Mouse (Mus musculus) cerebellum, adult 8-10 months (tissue): Measurements from ENCODE around the gene Irf2bpl.

ENCODE experiments used
- DNase-seq: peaks from one replicate; pipeline ENCODE4 v3.0.0; 2022

Irf2bpl gene

GRCm38 (mm10) chr12:86884197-86885058, at the start of gene Irf2bpl:
Gene Irf2bpl (minus strand): TSS chr12:86884798.
- peak; percentile 99 for DNase-seq

GRCm38 (mm10) chr12:86932575-86932952, 48.0 kb upstream of the Irf2bpl start:
- DNase-seq: no peak

DNA sequence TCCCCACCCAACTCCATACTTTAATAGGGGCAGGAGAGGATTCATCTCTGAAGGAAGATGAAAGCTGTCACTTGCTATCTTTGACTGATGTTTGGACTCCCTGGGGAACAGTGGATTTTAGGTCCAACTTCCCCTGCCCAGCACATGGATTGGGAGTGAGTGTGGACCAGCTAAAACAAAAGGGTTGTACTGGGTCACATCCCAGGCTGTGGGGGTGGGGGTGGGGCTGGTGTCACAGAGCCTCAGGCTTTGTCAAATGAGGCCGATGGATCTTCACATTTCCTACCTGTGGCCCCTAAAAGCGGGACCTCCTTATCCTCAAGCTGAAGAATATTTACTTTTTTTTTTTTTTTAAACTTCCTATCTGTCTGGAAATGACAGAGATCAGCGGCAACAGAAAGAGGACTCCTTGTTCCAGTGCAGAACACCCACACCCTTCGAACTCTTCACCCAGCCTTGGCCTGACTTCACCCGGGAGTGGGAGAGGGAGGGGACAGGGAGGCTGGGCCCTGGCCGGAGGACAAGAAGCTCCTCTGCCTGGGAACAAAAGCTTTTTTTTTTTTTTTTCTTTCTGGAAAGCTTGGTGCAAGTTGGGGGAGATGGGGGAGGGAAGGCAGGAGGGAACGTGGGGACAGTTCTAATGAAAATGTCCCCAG, 47.4 kb upstream of the Irf2bpl start:
- no peak for DNase-seq

GRCm38 (mm10) chr12:86930934-86931729, 46.5 kb upstream of the Irf2bpl start:
- no peak for DNase-seq

DNA sequence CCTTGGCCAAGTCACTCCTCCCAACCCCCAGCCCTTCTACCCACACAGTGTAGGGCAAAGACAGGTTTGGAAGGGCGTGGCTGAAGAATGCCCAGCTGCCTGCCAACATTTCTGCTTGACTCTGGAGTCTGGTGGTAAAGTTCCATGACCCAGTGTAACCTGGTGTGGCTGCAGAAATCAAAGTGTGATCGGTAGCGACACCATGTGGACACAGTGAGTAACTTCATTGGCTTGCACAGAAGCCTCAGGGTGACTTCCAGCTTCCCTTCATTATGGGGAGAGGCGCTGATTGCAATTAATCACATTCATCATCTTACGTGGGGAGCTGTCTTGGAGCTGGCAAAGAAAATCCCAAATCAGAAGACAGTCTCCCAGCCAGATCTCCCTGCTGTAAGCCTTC, 39.2 kb upstream of the Irf2bpl start:
- peak; percentile 86 for DNase-seq

GRCm38 (mm10) chr12:86918983-86919722, 34.6 kb upstream of the Irf2bpl start:
- DNase-seq: no peak

DNA sequence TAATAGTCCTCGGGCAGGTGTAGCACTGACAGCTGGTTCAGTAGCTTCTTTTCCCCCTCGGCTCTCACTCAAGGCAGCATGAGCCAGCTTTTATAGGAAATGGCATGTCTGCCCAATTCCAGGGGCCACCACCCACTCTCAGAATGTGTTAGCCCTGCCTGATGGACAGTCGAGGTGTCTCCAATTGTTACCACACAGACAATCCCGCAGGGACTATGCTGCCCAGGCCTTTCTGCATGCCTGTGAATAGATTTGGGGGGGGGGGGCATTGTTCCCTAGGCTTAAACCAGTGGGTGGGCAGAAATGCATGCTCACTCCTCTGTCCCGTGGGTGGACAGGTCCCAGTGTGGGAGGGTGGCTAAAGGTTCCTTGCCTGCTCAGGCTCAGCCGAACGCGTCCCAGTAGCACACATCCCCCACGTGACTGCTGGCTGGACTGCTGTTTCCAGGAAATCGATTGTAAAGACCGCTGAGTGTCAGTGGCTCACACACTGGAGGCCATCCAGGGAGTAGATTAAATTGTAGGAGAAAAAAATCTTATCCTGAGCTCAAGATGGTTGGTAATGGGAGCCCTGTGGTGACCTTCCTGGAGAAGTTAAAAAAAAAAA, 33.9 kb upstream of the Irf2bpl start:
- no peak for DNase-seq

GRCm38 (mm10) chr12:86916796-86917573, 32.4 kb upstream of the Irf2bpl start:
- no peak for DNase-seq

DNA sequence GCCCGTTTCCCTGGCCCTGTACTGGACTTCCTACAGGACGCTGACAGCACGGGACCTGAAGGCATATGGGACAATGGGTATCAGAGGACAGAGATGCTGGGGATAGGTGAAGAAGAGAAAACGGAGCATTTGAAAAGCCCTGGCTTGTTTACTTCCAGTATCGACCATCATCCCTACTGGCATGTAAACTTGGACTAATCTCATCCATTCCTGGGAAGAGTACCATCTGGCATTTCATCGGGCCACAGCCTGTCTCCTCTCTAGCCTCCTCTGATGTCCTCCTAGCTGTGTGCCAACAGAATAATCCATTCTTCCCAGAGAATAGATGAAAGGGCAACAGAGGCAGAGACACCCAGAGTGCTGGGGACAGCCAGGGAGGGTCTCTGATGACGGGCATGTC, 31.0 kb upstream of the Irf2bpl start:
- DNase-seq: peak; percentile 72

DNA sequence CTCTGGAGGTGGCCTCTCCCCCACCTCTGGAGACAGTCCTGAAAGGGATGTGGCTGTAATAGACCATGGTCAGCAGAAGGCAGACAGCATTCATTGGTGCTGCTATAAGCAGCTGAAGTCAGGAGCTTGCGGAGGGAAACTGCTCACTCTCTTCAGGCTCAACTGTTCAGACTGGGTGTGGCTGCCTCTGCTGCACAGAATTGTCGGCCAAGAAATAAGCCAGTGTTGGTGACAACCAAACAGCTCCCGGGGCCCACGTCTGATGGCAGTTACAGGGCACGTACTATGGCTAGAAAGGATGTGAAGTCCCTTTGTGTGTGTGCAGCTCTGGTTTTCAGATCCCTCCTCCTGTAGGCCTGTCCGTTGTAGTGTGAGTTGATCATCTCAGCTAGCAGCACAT, 30.2 kb upstream of the Irf2bpl start:
- no peak for DNase-seq

DNA sequence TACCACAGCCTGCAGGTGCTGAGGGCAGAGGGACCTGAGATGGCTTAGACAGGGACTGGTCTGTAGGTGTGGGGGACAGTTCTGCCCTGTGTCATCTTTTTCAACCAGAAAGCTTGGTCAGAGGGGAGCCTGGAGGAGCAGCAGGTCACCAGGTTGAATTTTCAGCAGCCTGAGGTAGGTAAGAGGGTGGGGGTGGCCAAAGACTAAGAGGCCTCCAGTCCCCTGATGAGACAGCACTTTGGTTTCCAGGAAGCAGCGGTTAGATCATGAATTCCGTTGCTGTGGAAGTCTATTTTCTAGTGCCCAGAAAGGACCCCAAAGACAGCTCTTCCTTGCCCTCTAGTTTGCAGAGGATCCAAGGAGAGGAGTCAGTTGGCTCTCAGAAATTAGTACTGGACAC, 29.8 kb upstream of the Irf2bpl start:
- DNase-seq: no peak

DNA sequence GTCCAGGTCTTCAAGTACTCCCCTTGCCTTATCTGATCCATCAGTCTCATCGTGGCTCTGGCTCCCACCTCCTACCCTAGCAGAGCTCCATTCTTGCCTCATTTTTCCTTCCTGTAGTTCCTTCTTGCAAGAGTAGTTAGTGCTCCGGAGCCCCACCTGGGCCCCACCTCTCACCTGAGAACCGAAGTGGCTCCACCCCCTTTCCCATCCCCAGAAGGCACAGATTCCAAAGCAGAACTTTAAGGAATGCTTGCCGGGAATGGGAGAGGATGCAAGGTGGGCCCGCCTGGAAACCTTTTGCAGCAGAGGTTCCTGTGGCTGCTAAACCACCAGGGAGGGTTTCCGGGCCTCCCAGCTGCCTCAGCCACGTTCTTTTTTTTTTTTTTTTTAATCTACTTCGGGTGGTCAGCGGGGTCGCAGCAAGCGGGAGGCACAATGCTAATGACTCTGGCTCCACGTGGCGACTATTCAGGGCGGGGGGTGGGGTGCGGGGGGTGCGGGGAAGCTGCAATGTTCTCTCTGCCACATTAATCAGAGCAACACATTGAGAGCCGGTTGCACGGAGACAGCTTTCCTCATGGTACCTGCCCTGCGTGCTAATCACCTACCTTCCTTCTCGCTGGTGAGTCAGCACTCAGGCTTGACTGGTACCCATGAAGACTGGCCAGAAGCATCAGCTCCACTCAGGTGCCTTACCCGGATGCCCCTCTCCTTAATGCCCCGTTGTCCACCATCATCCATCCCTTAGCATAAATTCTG, 27.9 kb upstream of the Irf2bpl start:
- no peak for DNase-seq

DNA sequence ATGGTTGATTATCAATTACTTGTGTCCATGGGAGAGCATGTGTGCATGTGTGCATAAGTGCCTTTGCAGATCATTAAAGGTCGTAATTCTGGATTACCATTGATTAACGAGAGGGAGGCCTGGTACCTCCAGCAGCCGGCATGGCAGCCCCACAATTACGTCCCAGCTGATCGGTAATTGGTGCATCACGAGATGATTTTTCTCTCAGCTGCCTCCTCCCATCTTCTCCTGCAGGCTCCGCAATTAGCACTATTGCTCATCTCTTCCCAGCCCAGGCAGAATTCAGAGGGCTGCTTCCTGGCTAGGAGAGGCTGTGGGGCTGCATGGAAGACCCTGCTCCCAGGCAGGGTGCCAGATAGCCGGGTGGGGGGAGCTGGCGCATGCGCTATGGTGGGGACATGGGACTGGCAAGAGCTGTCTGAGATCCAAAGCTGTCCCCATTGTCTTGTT, 26.9 kb upstream of the Irf2bpl start:
- no peak for DNase-seq

DNA sequence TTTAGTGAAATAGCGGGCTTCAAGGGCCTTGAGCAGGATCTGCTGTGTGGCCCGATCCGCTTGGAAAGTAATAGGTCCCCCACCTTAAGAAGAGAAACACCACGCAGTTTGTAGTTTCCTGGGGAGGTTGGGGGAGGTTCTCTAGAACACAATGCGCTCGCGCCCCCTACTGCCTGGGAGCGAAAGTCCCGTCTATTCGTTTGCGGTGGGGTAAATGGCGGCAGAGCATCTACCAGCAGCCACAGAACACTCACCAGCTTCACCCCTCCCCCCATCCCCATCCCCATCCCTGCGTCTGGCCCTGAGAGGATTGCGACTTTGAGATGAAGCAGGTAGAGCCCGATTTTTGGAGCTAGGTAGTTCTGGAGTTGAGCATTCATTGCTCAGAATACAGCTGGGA, 21.8 kb upstream of the Irf2bpl start:
- DNase-seq: peak; percentile 84

- DNase-seq: no peak
These were observed 21.3 kb upstream of the Irf2bpl start for GRCm38 (mm10) chr12:86905876-86906275.

- DNase-seq: peak; percentile 59
These were observed 20.6 kb upstream of the Irf2bpl start for GRCm38 (mm10) chr12:86905203-86905602.

DNA sequence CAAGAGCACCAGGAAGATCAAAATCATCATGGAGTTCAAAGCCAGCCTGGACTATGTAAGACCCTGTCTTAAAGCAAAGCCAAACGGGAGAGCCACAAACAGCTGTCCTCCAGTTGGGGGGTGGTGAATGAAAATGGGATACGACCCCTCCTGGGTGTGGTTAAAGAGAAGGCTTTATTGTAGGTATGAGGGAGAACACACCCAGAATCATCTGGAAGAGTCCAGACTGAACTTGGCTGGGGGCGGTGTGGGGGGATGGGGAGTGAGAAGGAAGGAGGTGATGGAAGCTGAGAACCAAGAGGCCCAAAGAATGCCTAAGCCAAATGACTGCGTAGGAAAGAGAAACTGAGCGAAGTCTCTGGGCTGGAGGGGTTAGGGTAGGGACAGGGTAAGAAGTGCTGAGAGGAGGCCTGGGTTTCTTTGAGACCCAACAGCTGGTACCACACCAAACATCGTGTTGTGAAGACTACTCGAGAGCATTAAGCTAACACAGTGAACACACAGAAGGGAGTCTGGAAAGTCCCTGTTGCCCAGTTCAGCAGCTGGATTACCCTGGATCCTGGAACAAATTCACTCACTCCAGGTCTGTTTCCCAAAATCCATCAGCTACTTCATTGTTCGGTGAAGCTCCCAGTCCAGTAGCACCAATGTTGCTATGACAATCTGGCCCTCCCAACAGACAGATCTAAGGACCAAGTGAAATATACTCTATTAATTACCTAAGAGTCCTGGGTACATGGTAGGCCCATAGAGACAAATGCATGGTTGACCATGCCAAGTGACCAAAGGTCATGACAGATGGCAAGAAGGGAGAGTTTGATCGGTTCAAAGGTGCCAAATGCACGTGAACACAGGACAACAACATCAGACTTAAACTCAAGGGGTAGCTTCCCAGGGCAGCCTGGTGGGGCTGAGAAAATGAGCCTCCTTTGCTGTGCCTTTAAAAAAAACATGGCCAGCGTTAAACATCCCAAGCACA, 19.5 kb upstream of the Irf2bpl start:
- no peak for DNase-seq

- DNase-seq: no peak
These were observed 15.0 kb upstream of the Irf2bpl start for GRCm38 (mm10) chr12:86899461-86900179.

- DNase-seq: no peak
These were observed 13.8 kb upstream of the Irf2bpl start for GRCm38 (mm10) chr12:86898448-86898847.
